Mouse (Mus musculus) forebrain, postnatal 0 days (tissue): Measurements from ENCODE around the gene Cpne4. TPM values are rescaled to one million over a fixed set of nuclear protein-coding genes. Genes with fewer than 3 reads are reported as not detected.
A peak's percentile ranks its signal among the peaks of the same experiment; 100 is the strongest.

ENCODE experiments used
- ATAC-seq: fragments of 200-750 bp; cut with Nextera tagmentation; 2 replicates; pipeline ENCODE4 v1.8.0; 2017; ENCODE audit warnings: mild to moderate bottlenecking, moderate library complexity
- DNase-seq: peaks from one replicate; pipeline ENCODE4 v3.0.0-alpha.2; 2015
- H3K27ac ChIP-seq: fragments of 300-500 bp; sonication (generic); 2 replicates; pipeline ENCODE4 v1.5.1; 2014; ENCODE audit warnings: low read depth, mild to moderate bottlenecking, antibody characterized with exemption, low read length, moderate library complexity, mixed read lengths
- H3K27me3 ChIP-seq: fragments of 300-500 bp; sonication (generic); 2 replicates; pipeline ENCODE4 v1.6.1; 2014; ENCODE audit warnings: mild to moderate bottlenecking, low read length, mixed read lengths; ENCODE audit not compliant: insufficient read depth
- H3K36me3 ChIP-seq: fragments of 300-500 bp; sonication (generic); 2 replicates; pipeline ENCODE4 v1.6.1; 2014; ENCODE audit warnings: mild to moderate bottlenecking, moderate library complexity; ENCODE audit not compliant: insufficient read depth
- H3K4me1 ChIP-seq: fragments of 300-500 bp; sonication (generic); 2 replicates; pipeline ENCODE4 v1.6.1; 2014; ENCODE audit warnings: antibody characterized with exemption; ENCODE audit not compliant: insufficient read depth
- H3K4me2 ChIP-seq: fragments of 300-500 bp; sonication (generic); 2 replicates; pipeline ENCODE4 v1.6.1; 2014; ENCODE audit warnings: low read depth, mild to moderate bottlenecking, moderate library complexity
- H3K4me3 ChIP-seq: fragments of 300-500 bp; sonication (generic); 2 replicates; pipeline ENCODE4 v1.5.1; 2014; ENCODE audit warnings: low read depth, low read length, mixed read lengths
- H3K9ac ChIP-seq: fragments of 300-500 bp; sonication (generic); 2 replicates; pipeline ENCODE4 v1.6.1; 2014; ENCODE audit warnings: mild to moderate bottlenecking
- H3K9me3 ChIP-seq: fragments of 300-500 bp; sonication (generic); 2 replicates; pipeline ENCODE4 v1.6.1; 2016; ENCODE audit warnings: low read length
- CTCF ChIP-seq: sonication (generic); IDR thresholded peaks from 2 replicates; pipeline ENCODE4 v1.5.1; 2016; ENCODE audit warnings: antibody characterized with exemption, control low read depth, low read depth
- WGBS: fragments of 180-500 bp; shearing (Covaris S2); extraction: QIAGEN DNeasy Blood & Tissue Kit; methylation state at CpG from one replicate; pipeline ENCODE4 v1.1.7; 2014; 5-methylcytosine and 5-hydroxymethylcytosine counted together
- polyA plus RNA-seq: library from polyadenylated mRNA; unstranded; fragments of >200 nt; fragmentation: Nextera tagmentation; extraction: Ambion mirVana; gene quantifications from 2 replicates; pipeline ENCODE4 v1.2.1, GENCODE M21; 2015
- total RNA-seq: library from RNA; depleted of rRNA; stranded (reverse); fragments of >200 nt; gene quantifications from 2 replicates; pipeline ENCODE4 v1.2.3, GENCODE M21; 2014

The Cpne4 gene
- total and polyA plus RNA-seq, 2 experiments from 2014 or later = 42.8 to 70.4 TPM

DNA sequence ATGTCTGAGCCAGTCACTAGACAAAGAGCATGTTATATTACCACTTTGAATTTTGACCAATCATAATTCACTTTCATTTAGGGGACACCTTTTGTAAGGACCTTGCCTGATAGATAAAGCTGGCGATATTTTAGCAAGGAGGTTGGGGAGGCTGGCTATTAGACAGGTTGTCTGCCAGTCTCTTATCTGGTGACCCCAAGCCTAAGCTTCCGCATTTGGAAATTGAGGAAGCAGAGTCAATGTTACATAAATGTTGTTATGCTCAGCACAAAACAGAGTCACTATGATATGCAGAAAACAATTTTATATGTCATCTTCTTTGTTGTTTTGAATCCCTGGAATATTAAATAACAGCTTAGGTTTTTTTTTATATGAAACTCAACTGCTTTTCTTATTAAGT lies 267.6 kb downstream of the Cpne4 start:
- WGBS = 95% methylated on average over 2 of the region's 2 CpGs
- Histone ChIP-seq H3K4me3 (no peak overlapping the region), H3K36me3 (no peaks in the 10 kb centered on the region), H3K9me3 (no peaks in the 10 kb centered on the region), H3K4me2 (no peak overlapping the region), H3K9ac (no peak overlapping the region), H3K4me1 (no peaks in the 10 kb centered on the region), H3K27me3 (no peaks in the 10 kb centered on the region), H3K27ac (no peak overlapping the region)
- no peak for TF ChIP-seq CTCF
- ATAC-seq (no peak), DNase-seq (no peak)

DNA sequence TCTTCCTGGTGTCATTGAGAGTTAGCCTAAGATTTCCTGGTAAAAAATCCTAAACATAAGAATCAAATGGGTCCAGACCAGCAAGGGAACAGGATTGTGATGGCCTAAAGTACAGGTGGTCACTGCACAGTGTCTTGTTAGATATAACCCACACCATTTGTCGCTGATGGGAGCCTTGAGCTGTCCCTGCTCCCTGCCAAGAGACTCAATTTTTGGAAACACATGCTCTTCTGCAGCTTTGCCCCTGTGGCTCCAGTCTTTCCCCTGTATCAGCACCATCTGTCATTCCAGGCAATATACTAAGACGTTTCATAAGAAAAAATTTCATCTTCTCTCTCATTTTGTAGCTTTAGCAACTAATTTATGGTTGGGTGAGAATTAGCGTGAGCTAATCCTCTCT lies 281.6 kb downstream of the Cpne4 start:
- Histone ChIP-seq H3K4me3 (no peak overlapping the region), H3K27me3 (no peaks in the 10 kb centered on the region), H3K4me1 (no peaks in the 10 kb centered on the region), H3K36me3 (no peaks in the 10 kb centered on the region), H3K9ac (no peak overlapping the region), H3K4me2 (no peak overlapping the region), H3K9me3 (no peaks in the 10 kb centered on the region), H3K27ac (no peak overlapping the region)
- DNase-seq = no peak
- TF ChIP-seq CTCF = no peak
- 49% methylated on average over 3 of the region's 3 CpGs for WGBS
- no peak for ATAC-seq

DNA sequence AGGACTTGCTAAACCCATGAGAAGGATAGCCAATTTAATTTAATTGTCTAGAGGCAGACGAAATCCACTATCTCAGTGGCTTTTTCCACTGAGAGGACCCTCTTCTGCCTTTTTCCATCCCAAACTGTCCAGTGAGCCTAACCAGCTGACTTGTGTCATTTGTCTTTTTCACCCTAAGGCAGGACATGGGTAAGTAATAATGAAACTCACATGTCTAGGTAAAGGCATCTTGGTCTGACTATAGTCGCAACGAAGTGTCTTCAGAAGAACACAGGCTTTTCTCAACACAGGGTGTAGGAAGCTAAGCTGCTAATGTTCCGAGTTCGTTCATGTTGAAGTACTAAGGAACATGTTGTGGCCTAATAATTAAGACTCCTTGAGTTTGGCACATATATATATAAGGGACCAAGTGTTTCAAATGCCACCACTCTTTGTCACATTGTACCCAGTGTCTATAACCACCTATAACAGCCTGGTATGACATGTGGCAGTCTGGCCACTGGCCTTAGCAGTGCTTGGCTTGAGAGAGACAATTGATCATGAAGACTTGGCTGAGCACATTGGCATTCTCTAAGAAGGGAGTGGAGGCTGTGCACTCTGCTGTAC lies 286.0 kb downstream of the Cpne4 start:
- no peak for DNase-seq
- WGBS = 94% methylated on average over 5 of the region's 5 CpGs
- H3K4me2 ChIP-seq = no peak overlapping the region

DNA sequence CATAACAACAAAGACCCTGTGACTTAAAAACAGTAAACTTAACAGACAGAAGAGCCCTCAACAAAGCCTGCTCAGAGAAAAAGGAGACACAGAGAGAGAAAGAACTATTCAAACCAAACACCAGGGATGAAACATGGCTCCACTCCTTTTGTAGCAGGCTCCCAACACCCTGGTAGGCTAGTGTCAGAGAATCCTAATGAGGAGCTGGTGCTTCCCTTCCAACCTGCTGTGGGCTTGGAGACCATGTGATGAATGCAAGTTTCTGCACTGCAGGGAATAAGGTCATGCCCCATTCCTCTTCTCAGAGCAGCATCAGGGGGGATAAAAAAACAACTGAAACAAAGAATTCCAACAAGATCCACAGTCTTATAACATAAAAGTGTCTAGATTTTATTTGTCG lies 290.8 kb downstream of the Cpne4 start:
- Histone ChIP-seq H3K9ac (no peak overlapping the region), H3K36me3 (no peaks in the 10 kb centered on the region), H3K4me1 (peaks cover 3% of the 10 kb centered on the region; the same call in 1 of the 2 replicates), H3K27ac (no peak overlapping the region), H3K27me3 (no peaks in the 10 kb centered on the region), H3K4me2 (no peak overlapping the region), H3K4me3 (no peak overlapping the region), H3K9me3 (no peaks in the 10 kb centered on the region)
- 17% methylated on average over 1 of the region's 1 CpGs for WGBS
- DNase-seq (no peak), ATAC-seq (peak; percentile 54; the same call in 1 of the 2 replicates)
- TF ChIP-seq CTCF = no peak

More for the DNA sequence above, 286.0 kb downstream of the Cpne4 start:
- no peaks in the 10 kb centered on the region for H3K27me3 ChIP-seq
- no peak overlapping the region for H3K4me3 ChIP-seq
- no peak for ATAC-seq
- H3K9ac ChIP-seq = no peak overlapping the region
- H3K9me3 ChIP-seq = no peaks in the 10 kb centered on the region
- no peak for TF ChIP-seq CTCF
- H3K4me1 ChIP-seq = peaks cover 2% of the 10 kb centered on the region; the same call in 1 of the 2 replicates
- H3K36me3 ChIP-seq = no peaks in the 10 kb centered on the region
- no peak overlapping the region for H3K27ac ChIP-seq

DNA sequence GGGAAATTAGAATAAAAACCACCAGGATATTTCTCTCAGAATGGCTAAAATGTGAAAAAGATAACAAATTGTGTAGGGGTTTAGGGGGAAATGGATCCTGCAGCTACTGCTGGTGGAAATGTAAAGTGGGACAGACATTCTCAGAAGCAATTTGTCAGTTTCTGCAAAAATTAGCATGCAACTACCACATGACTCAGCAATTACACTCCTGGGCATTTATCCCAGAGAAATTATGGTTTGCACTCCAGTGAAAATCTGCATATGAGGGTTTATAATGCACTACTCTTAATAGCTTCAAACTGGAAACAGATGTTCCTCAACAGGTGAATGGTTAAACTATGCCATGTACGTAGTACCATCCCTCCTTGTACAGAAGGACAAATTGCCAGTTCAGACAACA lies 294.2 kb downstream of the Cpne4 start:
- Histone ChIP-seq H3K9ac (no peak overlapping the region), H3K9me3 (no peaks in the 10 kb centered on the region), H3K4me2 (no peak overlapping the region), H3K4me1 (peaks cover 3% of the 10 kb centered on the region; the same call in 1 of the 2 replicates), H3K36me3 (no peaks in the 10 kb centered on the region), H3K4me3 (no peak overlapping the region), H3K27me3 (no peaks in the 10 kb centered on the region), H3K27ac (no peak overlapping the region)
- WGBS = 30% methylated on average over 1 of the region's 1 CpGs
- TF ChIP-seq CTCF = no peak
- DNase-seq (peak; percentile 71), ATAC-seq (peak; percentile 51; the same call in 1 of the 2 replicates)

DNA sequence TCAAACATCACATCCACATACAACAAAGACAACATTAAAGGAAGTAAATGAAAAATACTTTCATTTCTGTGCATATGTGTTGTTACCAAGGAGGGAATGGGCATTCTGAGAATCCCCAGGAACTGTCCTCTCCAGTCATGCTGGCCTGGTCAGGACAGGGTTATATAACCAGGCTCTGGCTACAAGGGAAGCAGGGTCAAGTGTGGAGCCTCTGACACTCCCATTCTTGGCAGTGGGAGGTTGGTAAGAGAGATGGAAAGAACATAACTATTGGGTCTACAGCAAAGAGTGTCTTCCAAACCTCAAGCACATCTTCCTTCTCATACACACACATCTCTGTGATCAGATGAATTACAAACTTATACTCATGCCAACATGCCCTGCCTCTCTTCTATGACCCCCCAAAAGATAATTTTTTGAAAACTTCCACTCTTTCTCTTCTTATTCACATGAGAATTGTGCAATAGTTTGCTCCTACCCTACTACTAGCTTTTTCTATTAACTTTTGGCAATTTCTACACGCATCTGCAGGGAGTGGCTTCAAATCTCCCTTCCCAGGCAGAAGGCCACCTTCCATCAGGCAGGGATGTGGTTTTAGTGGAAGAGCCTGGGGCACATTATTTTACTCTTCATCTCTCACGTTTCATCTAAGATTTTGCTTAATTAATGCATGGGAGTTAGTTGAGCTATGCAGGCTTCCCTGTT lies 298.3 kb downstream of the Cpne4 start:
- 64% methylated on average over 2 of the region's 2 CpGs for WGBS
- Histone ChIP-seq H3K27ac (no peak overlapping the region), H3K27me3 (no peaks in the 10 kb centered on the region), H3K36me3 (no peaks in the 10 kb centered on the region), H3K4me2 (no peak overlapping the region), H3K9ac (no peak overlapping the region), H3K4me3 (no peak overlapping the region), H3K4me1 (no peaks in the 10 kb centered on the region), H3K9me3 (no peaks in the 10 kb centered on the region)
- no peak for DNase-seq
- ATAC-seq = no peak
- TF ChIP-seq CTCF = no peak

DNA sequence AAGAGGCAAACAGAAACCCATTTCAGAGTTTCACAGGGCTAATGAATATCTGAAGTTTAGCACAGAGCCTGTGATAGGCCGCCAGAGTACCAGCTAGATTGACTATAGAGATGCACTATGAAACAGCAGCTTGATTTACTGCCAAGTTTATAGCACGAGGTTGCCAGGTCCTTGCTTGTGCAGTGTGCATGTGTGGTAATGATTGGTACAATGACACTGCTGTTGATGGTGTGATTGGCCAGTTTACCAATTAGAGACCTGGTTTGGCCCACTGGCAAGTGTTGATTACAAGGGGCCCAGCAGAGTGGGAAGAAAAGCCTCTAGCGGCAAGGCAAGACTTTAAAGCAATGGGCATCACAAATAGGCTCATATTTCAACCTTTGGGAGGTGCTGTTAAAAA lies 306.6 kb downstream of the Cpne4 start:
- Histone ChIP-seq H3K9ac (no peak overlapping the region), H3K36me3 (no peaks in the 10 kb centered on the region), H3K27me3 (no peaks in the 10 kb centered on the region), H3K4me3 (no peak overlapping the region), H3K4me2 (no peak overlapping the region), H3K9me3 (no peaks in the 10 kb centered on the region), H3K4me1 (no peaks in the 10 kb centered on the region), H3K27ac (no peak overlapping the region)
- DNase-seq (peak; percentile 42), ATAC-seq (peak; percentile 87)
- TF ChIP-seq CTCF = no peak
- WGBS = 20% methylated on average over 3 of the region's 3 CpGs
